Mouse (Mus musculus) layer of hippocampus, adult 11-12 months (tissue): ENCODE data around the gene Lonp1.
A peak's percentile ranks its signal among the peaks of the same experiment; 100 is the strongest.
"Not testable (repeated sequence)": the region's sequence is repeated elsewhere in the genome, so short reads cannot be mapped to it uniquely, and the experiment has no call there.

ENCODE experiments used
- DNase-seq: peaks from one replicate; pipeline ENCODE4 v3.0.0; 2022; ENCODE audit warnings: low spot score

Gene Lonp1

DNA sequence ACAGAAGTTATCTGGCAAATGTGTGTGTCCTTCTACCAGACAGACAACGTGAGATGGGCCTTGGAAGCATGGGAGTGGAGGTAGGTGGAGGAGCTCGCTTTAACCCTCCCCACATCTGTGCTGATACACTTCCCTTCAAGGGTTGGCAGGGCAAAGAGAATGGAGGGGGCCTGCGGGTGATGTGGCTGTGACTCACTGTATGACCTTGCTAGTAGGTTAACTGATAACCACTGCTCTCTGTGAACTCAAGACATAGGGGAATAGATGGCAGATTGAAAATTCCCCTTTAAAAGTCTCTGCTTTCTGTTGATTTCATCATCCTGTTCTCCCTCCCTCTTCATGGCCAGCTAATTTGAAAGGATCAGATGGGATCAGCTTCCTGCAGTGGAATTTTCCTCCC lies 1.2 kb downstream of the Lonp1 start:
- DNase-seq: no peak

DNA sequence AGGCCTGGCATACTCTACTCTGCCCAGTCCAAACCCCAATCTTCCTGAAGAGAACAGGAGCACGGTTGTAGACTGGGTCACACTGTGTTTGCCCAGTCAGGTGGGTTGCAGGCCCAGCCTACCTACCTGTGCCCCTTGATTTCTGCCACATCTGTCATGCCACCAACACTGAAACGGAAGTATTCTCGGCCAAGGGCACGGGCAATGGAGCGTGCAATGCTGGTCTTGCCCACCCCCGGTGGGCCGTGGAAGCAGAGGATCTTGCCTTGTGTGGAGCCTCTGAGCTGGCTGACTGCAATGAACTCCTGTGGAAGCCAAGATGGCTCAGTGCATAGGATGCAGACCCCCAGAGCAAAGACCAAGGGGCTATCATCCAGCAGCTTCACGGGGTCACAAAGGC lies 9.1 kb downstream of the Lonp1 start:
- DNase-seq: no peak

DNA sequence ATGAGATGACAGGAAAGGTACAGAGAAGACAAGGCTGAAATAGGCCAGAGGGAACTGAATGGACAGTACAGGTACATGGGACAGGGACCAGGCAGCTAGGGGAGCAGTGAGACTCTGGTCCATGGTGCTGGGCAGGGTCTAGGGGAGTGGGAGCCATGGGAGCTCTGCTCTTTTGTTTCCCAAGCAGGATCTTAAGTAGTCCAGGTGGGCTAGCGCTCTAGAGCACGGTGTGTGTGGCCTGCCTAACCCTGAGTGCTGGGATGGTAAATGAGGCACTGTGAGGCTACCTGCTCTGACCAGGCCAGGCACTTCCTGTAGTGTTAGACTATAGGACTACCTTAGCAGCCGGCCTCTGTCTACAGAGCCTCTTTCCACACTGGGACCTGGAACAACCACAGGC lies 10.0 kb downstream of the Lonp1 start:
- no peak for DNase-seq

DNA sequence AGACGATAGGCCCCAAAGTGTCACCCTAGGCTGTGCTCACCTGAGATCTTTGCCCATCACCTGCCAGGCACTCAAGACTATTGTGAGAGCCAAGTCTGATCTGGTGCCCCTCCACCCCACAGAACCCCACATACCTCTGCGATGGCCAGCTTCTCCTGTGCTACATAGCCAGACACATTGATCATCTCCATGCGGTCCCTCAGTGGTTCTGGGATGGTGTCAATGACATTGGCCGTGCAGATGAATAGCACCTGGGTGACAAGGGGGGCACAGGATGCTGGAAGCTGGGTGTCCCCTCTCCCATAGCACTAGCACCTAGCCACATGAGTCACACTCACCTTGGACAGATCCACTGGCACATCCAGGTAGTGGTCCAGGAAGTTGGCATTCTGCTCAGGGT lies 10.9 kb downstream of the Lonp1 start:
- DNase-seq: no peak

DNA sequence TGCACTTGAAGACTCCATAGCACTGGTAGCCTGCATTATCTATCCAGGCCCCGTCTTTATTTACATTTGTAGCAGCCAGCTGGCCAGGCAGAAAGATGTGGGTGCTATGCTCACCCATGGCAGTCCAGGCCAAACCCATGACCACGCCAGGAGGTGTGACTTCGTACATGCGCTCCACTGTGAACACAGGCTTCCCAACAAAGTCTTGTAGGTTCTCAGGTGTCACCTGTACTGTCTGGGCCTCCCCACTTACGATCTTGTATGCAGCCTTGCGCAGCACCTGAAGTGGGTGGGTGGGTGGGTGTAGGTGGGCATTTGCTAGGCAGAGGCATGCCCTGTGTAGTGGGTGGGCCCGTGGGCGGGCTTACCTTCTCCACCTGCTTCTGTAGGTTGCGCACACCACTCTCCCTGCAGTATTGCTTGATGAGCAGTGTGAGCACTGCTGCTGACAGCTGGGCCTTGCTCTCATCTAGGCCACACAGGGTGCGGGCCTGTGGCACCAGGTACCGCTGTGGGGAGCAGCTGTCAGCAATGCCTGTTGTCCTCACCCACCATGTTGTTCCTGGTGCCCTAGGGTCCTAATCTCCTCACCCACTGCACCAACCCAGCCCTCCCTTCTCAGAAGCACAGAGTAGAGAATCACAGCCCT lies 11.4 kb downstream of the Lonp1 start:
- DNase-seq: no peak

DNA sequence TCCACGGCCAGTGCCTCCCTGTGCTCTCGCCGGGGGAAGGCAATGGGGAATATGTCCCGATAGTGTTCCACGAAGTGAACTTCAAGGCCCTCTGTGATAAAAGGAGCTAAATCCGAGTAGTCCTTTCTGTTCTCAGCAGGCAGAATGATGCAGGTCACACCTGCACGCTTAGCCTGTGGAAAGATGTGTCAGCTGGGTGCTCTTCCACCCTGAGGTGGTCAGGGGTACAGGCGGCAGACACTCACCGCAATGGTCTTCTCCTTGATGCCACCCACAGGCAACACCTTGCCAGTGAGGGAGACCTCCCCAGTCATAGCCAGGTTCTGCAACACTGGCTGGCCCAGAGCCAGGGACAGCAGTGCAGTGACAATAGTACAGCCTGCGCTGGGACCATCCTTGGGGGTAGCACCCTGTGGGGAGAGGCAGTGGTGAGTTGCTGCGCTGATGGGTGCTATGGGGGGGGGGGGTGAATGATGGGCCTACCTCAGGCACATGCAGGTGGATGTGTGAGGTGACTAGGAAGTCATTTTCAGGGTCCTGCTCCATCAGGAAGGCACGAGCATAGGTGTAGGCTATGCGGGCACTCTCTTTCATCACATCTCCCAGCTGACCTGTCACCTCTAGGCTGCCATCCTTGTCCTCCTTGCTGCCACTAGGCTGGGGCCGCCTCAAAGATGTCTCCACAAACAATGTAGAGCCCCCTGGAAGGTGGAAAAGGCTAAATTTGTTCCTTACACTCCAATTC lies 12.1 kb downstream of the Lonp1 start:
- no peak for DNase-seq

DNA sequence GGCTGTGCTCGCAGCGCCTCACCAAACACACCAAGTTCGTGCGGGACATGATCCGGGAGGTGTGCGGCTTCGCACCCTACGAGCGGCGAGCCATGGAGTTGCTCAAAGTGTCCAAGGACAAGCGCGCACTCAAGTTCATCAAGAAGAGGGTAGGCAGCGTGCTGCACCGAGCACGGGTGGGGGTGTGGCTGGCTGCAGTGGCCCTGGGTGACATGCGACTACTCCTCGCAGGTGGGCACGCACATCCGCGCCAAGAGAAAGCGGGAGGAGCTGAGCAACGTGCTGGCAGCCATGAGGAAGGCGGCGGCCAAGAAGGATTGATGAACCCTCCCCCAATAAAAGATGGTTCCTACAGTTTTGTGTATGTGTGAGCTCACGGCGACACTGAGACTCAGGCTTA lies 12.8 kb downstream of the Lonp1 start:
- not testable (repeated sequence) for DNase-seq

DNA sequence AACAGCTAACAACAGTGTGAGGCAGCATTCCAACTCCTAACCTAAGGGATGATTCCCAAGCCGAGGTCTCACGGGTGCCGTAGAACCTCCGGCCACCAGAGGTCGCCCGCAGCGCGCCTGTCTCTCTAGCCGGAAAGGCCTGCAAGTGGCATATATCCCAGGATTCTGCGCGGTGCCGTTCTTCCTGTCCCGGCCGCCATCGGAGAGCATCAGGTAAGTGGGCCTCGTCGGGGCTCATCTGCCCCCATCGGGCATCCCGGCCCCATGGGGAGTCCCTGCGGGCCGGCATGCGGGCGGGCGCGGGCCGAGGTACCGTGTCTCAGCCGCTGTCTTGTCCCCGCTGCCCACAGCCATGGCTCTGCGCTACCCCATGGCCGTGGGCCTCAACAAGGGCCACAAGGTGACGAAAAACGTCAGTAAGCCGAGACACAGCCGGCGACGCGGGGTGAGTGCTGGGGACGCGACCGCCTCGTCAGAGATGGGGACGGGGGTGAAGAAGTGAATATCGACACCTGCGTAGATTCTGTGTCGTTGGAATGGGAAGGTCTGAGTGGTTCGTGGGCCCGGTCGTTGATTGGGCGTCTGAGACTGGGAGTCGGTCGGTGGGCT lies 13.3 kb downstream of the Lonp1 start, which contains the start of gene Rpl36:
TSS of gene Rpl36 (plus strand) at position 181 of the 609 bp plus-strand sequence.
- DNase-seq: peak; percentile 97

DNA sequence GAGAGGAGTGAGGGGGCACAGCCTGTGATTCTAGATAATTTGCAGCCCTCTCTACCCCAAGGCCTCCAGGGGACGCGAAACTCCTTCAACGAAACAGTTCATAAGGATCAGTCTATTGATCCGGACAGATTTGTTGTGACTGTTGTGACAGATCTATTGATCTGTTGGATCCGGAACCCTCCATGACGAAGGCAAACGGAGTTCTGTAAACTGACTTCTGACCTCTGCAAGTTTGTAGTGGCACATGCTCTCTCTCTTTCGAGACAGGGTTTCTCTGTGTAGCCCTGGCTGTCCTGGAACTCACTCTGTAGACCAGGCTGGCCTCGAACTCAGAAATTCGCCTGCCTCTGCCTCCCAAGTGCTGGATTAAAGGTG lies 14.1 kb downstream of the Lonp1 start:
- not testable (repeated sequence) for DNase-seq

DNA sequence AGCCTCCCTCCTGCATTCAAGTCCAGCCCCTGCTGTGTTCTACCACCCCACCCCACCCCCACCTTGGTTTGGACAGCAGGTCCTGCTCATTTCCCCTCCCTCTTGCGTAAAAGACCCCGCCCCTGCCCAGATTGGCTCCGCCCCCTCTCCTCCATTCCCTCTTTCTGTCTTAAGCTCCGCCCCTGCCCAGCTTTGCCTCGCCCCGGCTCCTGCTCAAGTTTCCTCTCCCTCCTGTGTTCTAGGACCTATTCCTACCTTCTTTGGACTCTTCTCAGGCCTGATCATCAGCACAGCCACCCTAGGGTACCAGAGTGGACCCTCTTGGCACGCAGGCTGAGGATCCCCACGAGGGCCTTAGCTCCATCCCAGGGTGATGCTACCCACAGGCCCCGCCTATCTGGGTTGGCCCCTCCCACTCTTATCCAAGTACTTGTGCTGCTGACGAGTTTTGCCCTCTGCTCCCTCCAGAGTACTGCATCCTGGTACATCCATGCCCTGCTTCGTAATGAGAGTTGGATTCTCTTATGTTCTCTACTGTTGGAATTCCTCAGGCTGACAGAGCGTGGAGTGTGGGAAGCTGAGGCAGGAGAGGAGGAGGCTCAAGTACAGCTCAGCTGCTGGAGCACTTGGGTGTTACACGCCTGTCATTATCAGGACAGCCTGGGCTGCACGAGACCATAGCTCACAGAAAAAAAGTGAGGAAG lies 14.7 kb downstream of the Lonp1 start:
- DNase-seq: no peak

DNA sequence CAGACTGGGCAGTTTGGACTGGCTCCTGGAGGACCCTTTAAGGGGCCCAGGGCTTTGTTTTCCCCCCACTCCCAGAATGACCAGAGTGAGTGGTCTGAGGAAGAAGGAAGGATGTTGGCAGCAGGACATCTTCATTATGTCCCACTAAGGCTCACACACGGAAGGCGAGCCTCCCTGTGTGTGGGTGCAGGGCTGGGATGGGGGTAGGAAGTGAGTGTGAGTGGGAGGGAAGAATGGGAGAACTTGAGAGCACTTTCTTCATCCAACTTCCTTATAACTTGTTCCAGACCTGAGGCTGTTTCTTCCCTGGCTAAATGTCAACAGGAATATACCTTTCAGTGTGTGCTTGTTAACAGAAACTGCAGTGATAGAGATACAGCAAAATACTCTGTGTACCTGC lies 15.4 kb downstream of the Lonp1 start:
- no peak for DNase-seq

DNA sequence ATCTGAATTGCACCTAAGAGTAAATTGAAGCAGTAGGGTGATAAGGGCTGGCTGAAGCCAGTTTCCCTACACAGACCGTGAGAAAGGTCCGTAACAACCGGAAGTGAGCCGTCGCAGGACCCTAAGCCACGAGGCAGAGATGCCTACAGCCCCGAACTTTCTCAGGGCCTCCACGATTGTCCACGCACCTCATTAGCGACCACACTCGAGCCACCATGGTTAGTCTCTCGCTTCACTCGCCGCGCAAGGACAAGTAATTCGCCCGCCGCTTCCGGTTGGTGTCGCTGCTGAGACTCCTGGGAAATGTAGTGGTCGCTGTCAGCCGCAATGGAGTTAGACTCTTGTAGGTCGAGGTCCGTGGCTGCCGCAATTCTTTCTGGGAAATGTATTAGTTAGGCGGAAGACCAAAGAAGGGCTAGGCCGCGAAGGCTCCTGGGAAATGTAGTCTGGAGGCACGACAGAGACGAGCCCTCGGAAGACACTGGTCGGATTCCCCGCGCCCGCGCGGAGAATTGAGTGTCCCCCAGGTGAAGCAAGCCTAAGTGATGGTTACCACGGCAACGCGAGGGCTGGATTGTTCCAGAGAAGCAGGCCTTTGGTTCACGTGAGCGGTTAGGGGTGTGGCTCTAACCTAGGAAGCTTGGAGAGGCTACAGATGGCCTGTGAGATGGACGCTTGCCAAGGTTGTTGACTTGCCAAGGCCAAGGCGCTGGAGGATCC lies 17.1 kb downstream of the Lonp1 start, which contains the start of gene 2410015M20Rik:
TSS of gene 2410015M20Rik (minus strand) at position 320 of the 720 bp plus-strand sequence.
- peak; percentile 98 for DNase-seq

DNA sequence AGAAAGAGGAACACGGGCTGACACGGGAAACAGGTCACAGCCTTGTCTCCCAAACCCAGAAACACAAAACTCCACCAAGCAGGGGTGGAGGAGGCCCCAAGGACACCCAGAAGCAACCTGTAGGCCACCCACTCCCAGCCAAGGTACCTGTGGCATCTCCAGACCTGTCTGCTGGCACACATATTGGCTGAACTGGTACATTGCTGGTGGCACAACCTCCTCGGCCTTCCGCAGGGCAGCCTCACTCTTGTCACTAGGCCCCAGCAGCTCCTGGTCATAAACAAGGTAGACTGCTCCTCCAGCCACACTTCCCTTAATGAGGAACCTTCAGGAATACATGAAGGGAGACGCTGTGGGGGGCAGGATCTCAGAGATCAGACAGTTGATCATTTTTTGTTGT lies 18.0 kb downstream of the Lonp1 start:
- DNase-seq: no peak

DNA sequence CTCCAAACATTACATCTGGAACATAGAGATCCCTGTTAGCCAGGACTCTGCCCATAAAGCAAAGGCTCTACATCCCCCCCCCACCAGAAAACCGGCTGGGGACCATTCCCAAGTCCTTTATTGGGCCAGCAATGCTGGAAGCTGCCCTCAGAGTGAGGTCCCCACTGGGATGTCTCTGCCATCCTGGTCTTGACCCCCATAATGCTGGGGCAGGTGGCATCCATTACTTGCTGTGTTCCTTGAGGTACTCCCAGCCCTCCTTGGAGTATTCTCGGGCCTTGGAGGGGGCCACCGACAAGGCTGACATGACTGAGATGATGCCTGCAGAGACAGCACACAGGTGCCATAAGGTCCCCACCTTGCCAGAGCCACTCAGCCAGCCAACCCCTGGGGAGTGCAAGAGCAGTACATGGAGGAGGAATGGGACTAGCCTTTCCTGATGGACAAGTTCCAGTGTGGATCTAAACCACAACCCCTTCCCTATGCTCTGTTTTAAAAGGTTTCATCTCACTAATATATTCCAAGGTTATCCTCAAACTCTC lies 19.1 kb downstream of the Lonp1 start:
- DNase-seq: no peak

DNA sequence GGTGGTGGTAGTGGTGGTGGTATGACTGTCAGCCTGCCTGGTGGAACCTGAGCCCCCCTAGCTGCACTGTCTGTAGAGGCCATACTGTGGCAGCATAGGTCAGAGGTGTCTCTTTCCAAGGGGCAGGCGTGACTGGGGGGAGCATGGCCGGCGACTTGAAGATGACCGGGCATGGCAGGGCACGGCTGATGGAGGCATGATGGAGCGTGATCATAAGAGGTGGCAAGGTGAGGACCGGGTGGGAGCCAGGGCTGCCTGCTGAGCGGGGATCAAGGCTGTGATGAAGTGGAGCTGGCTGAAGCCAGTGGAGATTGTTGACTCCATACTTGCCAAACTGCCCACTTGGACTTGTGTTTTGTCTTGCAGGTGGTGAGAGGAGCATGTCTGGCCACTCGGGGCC lies 21.3 kb downstream of the Lonp1 start:
- DNase-seq: no peak

DNA sequence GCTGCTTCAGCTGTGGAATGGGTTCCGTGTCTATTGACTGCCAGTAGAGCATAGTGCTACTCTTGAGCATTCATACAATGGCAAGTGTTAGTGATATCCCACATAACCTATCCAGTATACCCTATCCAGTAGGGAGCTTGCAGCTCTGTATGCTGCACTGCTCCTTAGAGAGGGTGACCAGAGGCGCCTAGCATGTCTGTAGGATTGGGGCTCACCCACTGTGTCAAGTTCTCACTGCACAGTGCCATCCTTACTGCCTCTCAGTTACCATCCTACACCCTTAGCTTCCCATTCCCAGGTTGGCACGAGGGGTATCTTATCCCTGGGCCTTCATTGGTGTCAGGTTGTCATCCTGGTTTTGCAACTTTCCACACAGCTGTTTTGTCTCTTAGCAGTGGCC lies 22.3 kb downstream of the Lonp1 start:
- no peak for DNase-seq

DNA sequence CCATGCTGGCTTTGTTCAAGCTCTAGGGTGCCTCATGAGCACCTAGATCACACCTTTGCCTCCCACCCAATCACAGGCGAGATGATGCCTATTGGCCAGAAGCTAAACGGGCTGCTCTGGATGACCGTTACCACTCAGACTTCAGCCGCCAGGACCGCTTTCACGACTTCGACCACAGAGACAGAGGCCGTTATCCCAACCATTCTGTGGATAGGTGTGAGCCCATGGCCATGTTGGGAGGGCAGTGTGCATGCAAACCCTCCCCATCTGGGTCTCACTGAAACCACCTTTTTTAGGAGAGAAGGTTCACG lies 22.7 kb downstream of the Lonp1 start:
- no peak for DNase-seq

DNA sequence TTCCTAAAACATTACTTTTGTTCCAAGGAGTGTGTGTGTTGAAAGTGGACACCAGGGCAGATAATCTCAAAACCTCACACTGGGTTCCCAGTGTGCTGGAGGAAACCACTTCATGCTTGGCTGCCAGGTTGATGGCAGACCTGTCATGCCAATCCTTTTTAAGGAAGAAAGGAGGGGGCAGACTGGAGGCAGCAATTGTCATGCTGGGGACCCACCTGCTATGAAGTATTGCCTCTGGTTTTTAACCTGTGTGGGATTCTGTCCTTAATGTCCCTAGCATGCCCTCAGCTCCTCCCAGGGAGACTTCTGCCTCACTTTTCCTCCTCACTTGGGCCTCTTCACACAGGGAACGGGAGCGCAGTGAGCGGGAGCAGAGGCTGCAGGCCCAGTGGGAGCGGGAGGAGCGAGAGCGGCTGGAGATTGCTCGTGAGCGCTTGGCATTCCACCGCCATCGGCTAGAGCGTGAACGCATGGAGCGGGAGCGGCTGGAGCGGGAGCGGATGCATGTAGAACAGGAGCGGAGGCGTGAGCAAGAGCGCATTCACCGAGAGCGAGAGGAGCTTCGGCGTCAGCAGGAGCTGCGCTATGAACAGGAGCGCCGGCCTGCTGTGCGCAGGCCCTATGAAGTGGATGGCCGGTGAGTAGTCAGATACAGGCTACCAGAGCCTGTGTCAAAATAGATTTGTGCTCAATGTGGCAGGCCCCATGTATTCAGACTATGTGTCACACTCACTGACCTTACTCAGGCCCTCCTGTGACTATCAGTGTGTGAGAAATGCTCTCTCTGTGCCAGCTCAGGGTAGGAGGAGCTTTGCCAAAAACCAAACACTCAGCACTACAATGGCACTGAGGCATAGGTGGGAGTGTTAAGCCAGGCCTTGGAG lies 23.3 kb downstream of the Lonp1 start:
- no peak for DNase-seq

DNA sequence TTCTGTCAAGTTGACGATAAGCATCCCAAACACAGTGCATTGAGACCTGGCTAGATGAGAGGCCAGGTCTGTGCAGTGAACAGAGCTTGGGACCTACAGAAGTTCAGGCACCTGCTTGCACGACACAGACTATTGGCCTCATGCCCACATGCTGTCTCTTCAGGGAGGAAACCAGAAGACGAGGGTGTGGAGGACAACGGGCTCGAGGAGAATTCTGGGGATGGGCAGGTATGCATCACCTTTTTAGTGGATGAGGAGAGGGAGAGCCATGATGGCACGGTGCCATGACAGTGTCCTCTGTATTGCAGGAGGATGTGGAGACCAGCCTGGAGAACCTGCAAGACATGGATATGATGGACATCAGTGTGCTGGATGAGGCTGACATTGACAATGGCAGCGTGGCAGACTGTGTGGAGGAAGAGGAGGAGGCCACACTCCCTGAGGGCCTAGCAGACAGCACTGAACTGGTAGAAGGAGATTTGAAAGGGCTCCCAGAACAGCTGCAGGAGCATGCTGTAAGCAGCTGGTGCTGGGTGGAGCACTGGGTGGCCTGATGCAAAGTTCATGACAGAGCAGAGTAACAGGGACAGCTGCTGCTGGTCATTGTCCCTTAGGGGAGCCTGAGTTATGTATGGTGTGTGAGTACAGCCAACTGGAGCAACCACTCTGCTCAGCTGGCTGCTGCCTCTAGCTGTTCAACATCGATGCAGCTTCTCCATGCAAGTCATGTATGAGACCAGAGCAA lies 33.0 kb downstream of the Lonp1 start:
- no peak for DNase-seq

DNA sequence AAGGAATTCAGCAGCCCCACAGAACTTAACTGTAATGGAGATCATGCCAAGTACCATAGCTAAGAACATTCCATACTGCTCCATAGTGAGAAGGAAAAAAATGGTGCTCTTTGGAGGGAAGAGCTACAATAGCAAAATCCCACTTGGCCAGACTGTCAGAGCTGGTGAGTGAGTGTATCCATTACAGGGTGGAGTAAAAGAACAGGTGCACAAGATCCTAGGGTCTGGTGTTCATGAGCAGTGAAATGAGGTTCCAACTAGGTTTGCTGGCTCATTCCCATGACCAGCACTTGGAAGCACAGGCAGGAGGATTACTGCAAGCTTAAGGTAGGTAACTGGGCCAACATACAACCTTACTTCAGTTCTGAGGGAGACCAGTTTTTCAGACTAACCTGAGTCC lies 34.1 kb downstream of the Lonp1 start:
- DNase-seq: no peak
